Mouse (Mus musculus) heart, embryonic 13.5 days (tissue): ENCODE results near the gene Gpr25. TPM values are rescaled to one million over a fixed set of nuclear protein-coding genes. Genes with fewer than 3 reads are reported as not detected.
A peak's percentile ranks its signal among the peaks of the same experiment; 100 is the strongest.

Experiments
- ATAC-seq: fragments of 200-750 bp; cut with Nextera tagmentation; 2 replicates; pipeline ENCODE4 v1.8.0; 2017; ENCODE audit warnings: moderate TSS enrichment; ENCODE audit not compliant: insufficient number of reproducible peaks, low FRiP score, low TSS enrichment; ENCODE audit errors: extremely low read depth
- H3K27ac ChIP-seq: fragments of 300-500 bp; sonication (generic); replicated peaks from 2 replicates; pipeline ENCODE4 v1.5.1; 2015; ENCODE audit warnings: moderate library complexity, mild to moderate bottlenecking, inconsistent platforms
- H3K27me3 ChIP-seq: fragments of 300-500 bp; sonication (generic); replicated peaks from 2 replicates; pipeline ENCODE4 v1.6.1; 2015; ENCODE audit warnings: mild to moderate bottlenecking, inconsistent platforms
- H3K36me3 ChIP-seq: fragments of 300-500 bp; sonication (generic); 2 replicates; pipeline ENCODE4 v1.6.1; 2015; ENCODE audit warnings: mild to moderate bottlenecking, inconsistent platforms
- H3K4me1 ChIP-seq: fragments of 300-500 bp; sonication (generic); 2 replicates; pipeline ENCODE4 v1.6.1; 2015; ENCODE audit warnings: inconsistent platforms
- H3K4me2 ChIP-seq: fragments of 300-500 bp; sonication (generic); 2 replicates; pipeline ENCODE4 v1.6.1; 2015; ENCODE audit warnings: inconsistent platforms, mild to moderate bottlenecking, moderate library complexity
- H3K4me3 ChIP-seq: fragments of 300-500 bp; sonication (generic); 2 replicates; pipeline ENCODE4 v1.5.1; 2015; ENCODE audit warnings: moderate library complexity, mild to moderate bottlenecking, inconsistent platforms
- H3K9ac ChIP-seq: fragments of 300-500 bp; sonication (generic); 2 replicates; pipeline ENCODE4 v1.6.1; 2015; ENCODE audit warnings: inconsistent platforms, mild to moderate bottlenecking, moderate library complexity
- H3K9me3 ChIP-seq: fragments of 300-500 bp; sonication (generic); 2 replicates; pipeline ENCODE4 v1.6.1; 2016; ENCODE audit warnings: inconsistent platforms
- WGBS: fragments of 180-500 bp; shearing (Covaris S2); methylation state at CpG from one replicate; pipeline ENCODE4 v1.1.7; 2015; ENCODE audit warnings: mixed read lengths; 5-methylcytosine and 5-hydroxymethylcytosine counted together
- polyA plus RNA-seq: library from polyadenylated mRNA; unstranded; fragments of >200 nt; fragmentation: Nextera tagmentation; extraction: Ambion mirVana; gene quantifications from 2 replicates; pipeline ENCODE4 v1.2.1, GENCODE M21; 2015

Gpr25 gene
- polyA plus RNA-seq = not detected in 2 replicates

GRCm38 (mm10) chr1:136260635-136261238 lies at the start of gene Gpr25:
Gpr25 (minus strand) TSS chr1:136260873.
- WGBS = 8% methylated on average over 28 of the region's 28 CpGs
- no peaks in the 10 kb centered on the region for H3K36me3 ChIP-seq
- peak within 1 kb of the TSS; percentile 76 for H3K9ac ChIP-seq
- H3K9me3 ChIP-seq = no peaks in the 10 kb centered on the region
- H3K27ac ChIP-seq = no peak within 1 kb of the TSS
- peaks cover 90% of the 10 kb centered on the region for H3K27me3 ChIP-seq
- peak within 1 kb of the TSS; percentile 96 for H3K4me2 ChIP-seq
- no peak for ATAC-seq
- peaks cover 20% of the 10 kb centered on the region for H3K4me1 ChIP-seq
- H3K4me3 ChIP-seq = peak within 1 kb of the TSS; percentile 64

GRCm38 (mm10) chr1:136309193-136309592 lies 48.5 kb upstream of the Gpr25 start:
- ATAC-seq = no peak
- WGBS = 89% methylated on average over 5 of the region's 5 CpGs
- no peak overlapping the region for H3K27ac ChIP-seq

DNA sequence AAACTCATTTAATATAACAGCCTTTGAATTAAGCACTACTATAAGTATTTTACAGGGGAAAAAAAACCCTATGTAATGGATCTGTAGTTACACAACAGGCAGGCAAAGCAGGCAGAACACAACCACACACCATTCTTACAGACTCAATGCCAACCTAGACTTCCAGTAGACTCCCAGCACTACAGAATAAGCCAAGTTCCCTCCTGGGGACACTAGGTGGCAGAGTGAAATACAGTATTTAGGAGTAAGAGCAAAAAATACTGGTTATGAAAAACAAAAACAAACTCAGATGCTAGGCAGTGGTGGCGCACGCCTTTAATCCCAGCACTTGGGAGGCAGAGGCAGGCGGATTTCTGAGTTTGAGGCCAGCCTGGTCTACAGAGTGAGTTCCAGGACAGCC lies 45.8 kb upstream of the Gpr25 start:
- no peaks in the 10 kb centered on the region for H3K9me3 ChIP-seq
- H3K27me3 ChIP-seq = no peaks in the 10 kb centered on the region
- H3K36me3 ChIP-seq = peaks cover 6% of the 10 kb centered on the region; the same call in 1 of the 2 replicates
- peaks cover 1% of the 10 kb centered on the region; the same call in 1 of the 2 replicates for H3K4me1 ChIP-seq
- H3K4me2 ChIP-seq = no peak overlapping the region
- ATAC-seq = no peak
- 79% methylated on average over 3 of the region's 3 CpGs for WGBS
- no peak overlapping the region for H3K9ac ChIP-seq
- H3K27ac ChIP-seq = no peak overlapping the region
- no peak overlapping the region for H3K4me3 ChIP-seq

More at GRCm38 (mm10) chr1:136309193-136309592, 48.5 kb upstream of the Gpr25 start:
- Histone ChIP-seq H3K4me2 (no peak overlapping the region), H3K4me3 (no peak overlapping the region), H3K9me3 (no peaks in the 10 kb centered on the region), H3K36me3 (no peaks in the 10 kb centered on the region), H3K4me1 (peaks cover 6% of the 10 kb centered on the region; the same call in 1 of the 2 replicates), H3K27me3 (no peaks in the 10 kb centered on the region), H3K9ac (no peak overlapping the region)

DNA sequence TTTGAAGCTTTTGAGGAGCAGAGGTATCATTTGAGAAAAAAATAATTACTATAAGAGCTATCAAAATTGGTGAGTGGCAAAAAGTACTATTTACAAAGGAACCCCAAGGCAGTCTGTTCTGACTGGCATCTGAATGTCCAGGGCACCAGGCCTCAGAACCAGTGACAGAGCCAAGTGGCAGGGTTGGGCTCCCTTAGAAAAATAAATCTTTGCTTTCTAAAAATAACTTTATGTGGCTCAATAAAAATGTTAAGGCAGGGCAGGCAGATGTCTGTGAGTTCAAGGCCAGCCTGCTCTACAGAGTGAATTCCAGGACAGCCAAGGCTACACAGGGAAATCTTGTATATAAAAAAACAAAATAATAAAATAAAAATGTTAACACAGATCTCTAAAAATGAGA lies 33.3 kb upstream of the Gpr25 start:
- Histone ChIP-seq H3K4me2 (no peak overlapping the region), H3K4me1 (peaks cover 7% of the 10 kb centered on the region; the same call in 1 of the 2 replicates), H3K27me3 (no peaks in the 10 kb centered on the region), H3K4me3 (no peak overlapping the region), H3K9me3 (no peaks in the 10 kb centered on the region), H3K9ac (no peak overlapping the region), H3K27ac (no peak overlapping the region), H3K36me3 (peaks cover 7% of the 10 kb centered on the region; the same call in 1 of the 2 replicates)
- no peak for ATAC-seq

GRCm38 (mm10) chr1:136289803-136290202 lies 29.1 kb upstream of the Gpr25 start:
- no peak overlapping the region for H3K9ac ChIP-seq
- no peak overlapping the region for H3K27ac ChIP-seq
- no peaks in the 10 kb centered on the region for H3K27me3 ChIP-seq
- H3K36me3 ChIP-seq = peaks cover 24% of the 10 kb centered on the region
- no peak overlapping the region for H3K4me2 ChIP-seq
- ATAC-seq = no peak
- H3K9me3 ChIP-seq = no peaks in the 10 kb centered on the region
- WGBS = 44% methylated on average over 1 of the region's 1 CpGs
- no peak overlapping the region for H3K4me3 ChIP-seq
- H3K4me1 ChIP-seq = peaks cover 5% of the 10 kb centered on the region; the same call in 1 of the 2 replicates

- no peak overlapping the region for H3K9ac ChIP-seq
- WGBS = 91% methylated on average over 8 of the region's 8 CpGs
- H3K9me3 ChIP-seq = no peaks in the 10 kb centered on the region
- no peak overlapping the region for H3K4me2 ChIP-seq
- ATAC-seq = no peak
- no peak overlapping the region for H3K27ac ChIP-seq
- peaks cover 95% of the 10 kb centered on the region for H3K36me3 ChIP-seq
- H3K4me1 ChIP-seq = peaks cover 1% of the 10 kb centered on the region; the same call in 1 of the 2 replicates
- no peaks in the 10 kb centered on the region for H3K27me3 ChIP-seq
- no peak overlapping the region for H3K4me3 ChIP-seq
These were observed 16.7 kb upstream of the Gpr25 start for GRCm38 (mm10) chr1:136277366-136277765.

DNA sequence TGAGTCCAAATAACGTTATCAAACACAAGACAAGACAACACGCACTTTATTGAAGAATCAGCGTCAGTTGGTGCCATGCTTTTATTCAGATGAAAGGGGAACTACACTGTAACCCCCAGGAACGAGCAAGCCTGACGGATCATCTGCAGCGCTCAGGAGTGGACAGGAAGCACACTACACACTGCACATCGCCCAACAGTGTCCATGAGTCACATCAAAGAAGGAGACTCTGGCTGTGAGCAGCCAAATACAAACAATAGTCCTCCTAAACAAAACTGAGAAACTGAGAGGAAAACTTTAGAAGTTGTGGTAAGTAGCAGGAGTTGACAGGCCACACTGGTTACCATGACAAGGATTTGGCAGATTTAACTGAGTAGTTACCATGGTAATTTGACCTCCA lies 7.6 kb upstream of the Gpr25 start:
- Histone ChIP-seq H3K4me2 (no peak overlapping the region), H3K27me3 (peaks cover 16% of the 10 kb centered on the region), H3K4me1 (peaks cover 4% of the 10 kb centered on the region; the same call in 1 of the 2 replicates), H3K36me3 (peaks cover 46% of the 10 kb centered on the region), H3K27ac (no peak overlapping the region), H3K9me3 (no peaks in the 10 kb centered on the region), H3K9ac (no peak overlapping the region), H3K4me3 (no peak overlapping the region)
- 76% methylated on average over 7 of the region's 7 CpGs for WGBS
- ATAC-seq = no peak

- Histone ChIP-seq H3K27me3 (peaks cover 37% of the 10 kb centered on the region), H3K4me3 (no peak overlapping the region), H3K9ac (no peak overlapping the region), H3K4me1 (peaks cover 4% of the 10 kb centered on the region; the same call in 1 of the 2 replicates), H3K9me3 (no peaks in the 10 kb centered on the region), H3K4me2 (no peak overlapping the region), H3K27ac (no peak overlapping the region), H3K36me3 (peaks cover 25% of the 10 kb centered on the region)
- 32% methylated on average over 6 of the region's 6 CpGs for WGBS
- no peak for ATAC-seq
These were observed 5.5 kb upstream of the Gpr25 start for GRCm38 (mm10) chr1:136266127-136266526.

DNA sequence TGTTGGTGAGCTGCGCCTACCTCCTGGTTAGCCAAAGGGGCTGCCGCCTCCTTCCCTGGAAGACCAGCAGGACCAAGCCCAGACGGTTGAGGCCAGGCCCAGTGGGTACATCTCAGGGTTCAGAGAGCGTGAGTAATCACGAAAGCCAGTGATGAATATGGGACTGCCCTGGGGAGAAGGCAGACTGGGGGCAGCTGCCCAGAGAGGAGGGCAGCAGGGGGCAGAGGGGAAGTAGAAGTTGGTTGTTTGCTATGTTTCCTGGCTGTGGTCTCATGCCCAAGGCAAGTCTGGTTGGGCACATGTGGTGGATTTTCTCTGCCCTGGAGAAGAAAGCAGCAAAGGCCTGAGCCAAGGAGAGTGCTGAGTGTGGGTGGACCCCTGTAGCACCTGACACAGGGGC lies 2.7 kb upstream of the Gpr25 start:
- H3K27me3 ChIP-seq = peaks cover 65% of the 10 kb centered on the region
- H3K4me3 ChIP-seq = no peak overlapping the region
- H3K27ac ChIP-seq = no peak overlapping the region
- ATAC-seq = no peak
- H3K9ac ChIP-seq = no peak overlapping the region
- no peaks in the 10 kb centered on the region for H3K9me3 ChIP-seq
- H3K36me3 ChIP-seq = peaks cover 7% of the 10 kb centered on the region; the same call in 1 of the 2 replicates
- peaks cover 19% of the 10 kb centered on the region for H3K4me1 ChIP-seq
- 75% methylated on average over 5 of the region's 5 CpGs for WGBS
- no peak overlapping the region for H3K4me2 ChIP-seq

- peak; percentile 39; the same call in 1 of the 2 replicates for ATAC-seq
- Histone ChIP-seq H3K27me3 (peaks cover 94% of the 10 kb centered on the region), H3K4me3 (peak overlapping the region; percentile 64), H3K27ac (no peak overlapping the region), H3K9me3 (no peaks in the 10 kb centered on the region), H3K4me2 (peak overlapping the region; percentile 96), H3K9ac (peak overlapping the region; percentile 76), H3K36me3 (no peaks in the 10 kb centered on the region), H3K4me1 (peaks cover 26% of the 10 kb centered on the region)
- WGBS = under 1% methylated on average over 95 of the region's 95 CpGs
These were observed 609 bp downstream of the Gpr25 start for GRCm38 (mm10) chr1:136259893-136260634.

DNA sequence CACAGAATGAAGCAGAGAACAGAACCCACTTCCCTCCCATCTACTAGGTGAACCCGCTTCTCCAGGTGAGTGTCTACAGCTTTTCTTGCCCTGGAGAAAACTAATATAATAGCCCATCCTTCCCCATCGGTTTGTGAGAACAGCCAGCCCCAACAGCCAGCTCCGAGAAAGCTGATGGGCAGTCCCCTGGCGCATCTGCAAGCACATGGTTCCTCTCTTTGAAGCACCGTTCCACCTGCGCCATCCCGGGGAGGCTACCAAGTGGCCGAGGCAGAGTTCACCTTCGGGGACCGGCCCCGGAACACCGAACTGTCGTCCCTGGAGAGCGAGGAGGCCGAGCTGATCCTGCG lies 1.2 kb downstream of the Gpr25 start:
- Histone ChIP-seq H3K36me3 (no peaks in the 10 kb centered on the region), H3K4me3 (peak overlapping the region; percentile 64), H3K27ac (no peak overlapping the region), H3K4me2 (peak overlapping the region; percentile 96), H3K27me3 (peaks cover 90% of the 10 kb centered on the region), H3K9me3 (no peaks in the 10 kb centered on the region), H3K4me1 (peaks cover 27% of the 10 kb centered on the region), H3K9ac (peak overlapping the region; percentile 76)
- ATAC-seq = no peak
- WGBS = 6% methylated on average over 16 of the region's 16 CpGs
